Mouse (Mus musculus) ES-E14 (cell line): Measurements from ENCODE around the gene Slc38a7.
"Not testable (repeated sequence)": the region's sequence is repeated elsewhere in the genome, so short reads cannot be mapped to it uniquely, and the experiment has no call there.

ENCODE experiments used
- HCFC1 ChIP-seq: IDR thresholded peaks from 2 replicates; pipeline ENCODE4 v1.6.1; 2012; ENCODE audit warnings: low read length, inconsistent platforms, borderline replicate concordance; ENCODE audit not compliant: insufficient read depth
- ZNF384 ChIP-seq: IDR thresholded peaks from 2 replicates; pipeline ENCODE4 v1.6.1; 2012; ENCODE audit warnings: low read depth, low read length, inconsistent platforms

GRCm38 (mm10) chr8:95863761-95864440 is 10.6 kb upstream of the Slc38a7 start:
- not testable (repeated sequence) for TF ChIP-seq ZNF384, HCFC1
